Mouse (Mus musculus) cerebellum, postnatal 10 days (tissue): Measurements from ENCODE around the gene Kcnk3.
A peak's percentile ranks its signal among the peaks of the same experiment; 100 is the strongest.

Experiments used
- DNase-seq, 2 experiments: peaks; one replicate each; pipeline ENCODE4 v3.0.0; 2021; ENCODE audit warnings: mixed read lengths in 2 of 2

Kcnk3 gene

DNA sequence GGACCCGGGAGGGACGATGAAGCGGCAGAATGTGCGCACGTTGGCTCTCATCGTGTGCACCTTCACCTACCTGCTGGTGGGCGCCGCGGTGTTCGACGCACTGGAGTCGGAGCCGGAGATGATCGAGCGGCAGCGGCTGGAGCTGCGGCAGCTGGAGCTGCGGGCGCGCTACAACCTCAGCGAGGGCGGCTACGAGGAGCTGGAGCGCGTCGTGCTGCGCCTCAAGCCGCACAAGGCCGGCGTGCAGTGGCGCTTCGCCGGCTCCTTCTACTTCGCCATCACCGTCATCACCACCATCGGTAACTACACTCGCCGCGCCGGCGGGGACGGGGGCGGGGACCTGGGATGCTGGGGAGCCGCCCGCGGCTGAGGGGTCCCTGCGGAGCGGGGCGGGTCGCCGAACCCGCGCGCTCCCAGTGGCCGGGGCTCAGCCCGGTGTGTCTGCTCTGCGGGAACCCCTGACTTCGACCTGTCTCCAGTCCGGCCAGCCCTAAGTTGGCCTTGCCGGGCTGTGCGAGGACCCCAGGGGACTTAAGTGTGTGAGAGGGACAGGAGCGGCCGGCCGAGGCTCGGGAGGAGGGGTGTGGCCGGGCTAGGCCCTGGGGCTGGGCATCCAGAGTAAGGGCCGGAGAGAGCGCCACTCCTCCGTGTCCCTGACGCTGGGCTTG, 465 bp downstream of the Kcnk3 start:
- DNase-seq, result peak; percentile 65 to 72

DNA sequence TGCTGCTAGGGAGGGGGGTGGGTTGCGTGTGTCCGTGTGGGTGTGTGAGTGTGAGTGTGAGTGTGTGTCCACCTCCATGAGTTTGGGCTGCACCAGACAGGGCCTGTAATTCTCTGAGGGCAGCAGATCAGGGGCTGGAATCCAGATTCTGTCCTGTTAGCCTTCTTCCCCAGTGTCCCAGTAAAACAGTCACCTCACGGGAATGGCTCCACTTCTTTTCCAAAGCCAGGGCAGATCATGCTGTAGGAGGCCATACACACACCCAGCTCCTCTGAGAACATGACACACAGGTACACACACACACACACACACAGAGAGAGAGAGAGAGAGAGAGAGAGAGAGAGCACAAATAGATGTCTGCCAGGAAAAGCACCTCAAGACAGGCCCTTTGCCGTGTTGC, 1.1 kb downstream of the Kcnk3 start:
- peak in 1 of 2 experiments; percentile 51 for DNase-seq

DNA sequence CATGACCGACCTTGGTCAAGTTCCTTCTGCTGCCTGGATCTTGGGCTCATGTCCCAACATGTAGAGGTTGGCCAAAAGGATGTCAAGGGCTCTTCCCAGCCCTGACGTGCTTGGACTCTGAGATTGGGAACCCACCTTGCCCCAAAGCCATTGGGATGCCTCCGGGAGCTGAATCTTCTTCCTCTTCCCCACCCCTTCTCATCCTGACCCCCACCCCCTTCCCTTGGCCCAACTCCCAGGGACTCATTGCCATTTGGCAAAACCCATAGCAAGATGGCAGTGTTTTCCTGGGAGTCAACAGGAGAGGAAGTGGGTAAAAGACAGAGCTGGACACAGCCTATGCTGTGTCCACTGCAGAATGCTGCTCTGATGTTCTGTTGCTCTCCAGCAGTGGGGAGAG, 1.6 kb downstream of the Kcnk3 start:
- peak; percentile 95 for DNase-seq

- no peak for DNase-seq
Measured at GRCm38 (mm10) chr5:30590231-30590630, 2.3 kb downstream of the Kcnk3 start.

GRCm38 (mm10) chr5:30591205-30591731, 3.3 kb downstream of the Kcnk3 start:
- DNase-seq, result peak; percentile 95 to 97

- no peak for DNase-seq
Measured at GRCm38 (mm10) chr5:30591786-30592185, 3.8 kb downstream of the Kcnk3 start.

DNA sequence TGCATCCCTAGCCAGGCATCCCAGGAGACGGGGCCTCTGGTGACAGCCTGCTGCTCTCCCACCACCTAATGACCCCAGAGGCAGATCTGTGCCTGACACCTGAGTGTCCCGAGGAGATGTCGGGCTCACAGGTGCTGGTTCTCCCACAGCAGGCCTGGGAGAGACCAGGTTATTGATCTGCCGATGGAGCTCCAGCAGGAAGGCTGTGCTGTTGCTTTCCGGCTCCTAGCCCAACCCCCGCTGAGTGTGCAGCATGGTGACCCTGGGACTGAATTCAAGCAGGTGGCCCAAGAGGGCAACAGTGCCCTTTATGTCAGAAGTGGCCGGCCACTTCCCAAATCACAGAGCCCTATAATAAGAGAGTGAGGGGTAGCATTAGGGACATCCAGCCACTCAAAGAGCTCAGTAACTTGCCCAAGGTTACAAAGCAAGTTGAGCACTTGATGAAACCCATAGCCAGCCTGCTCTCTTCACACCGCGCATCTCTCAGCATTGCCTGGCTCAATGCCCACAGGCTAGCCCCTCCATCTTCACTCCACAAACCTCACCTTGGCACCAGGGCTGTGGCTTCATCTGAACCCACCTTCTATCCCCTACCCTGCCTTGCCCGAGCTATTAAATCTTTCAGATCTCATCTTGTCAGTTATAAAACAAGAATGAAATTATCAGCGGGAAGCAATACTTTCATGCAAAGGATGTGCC, 4.5 kb downstream of the Kcnk3 start:
- peak; percentile 71 to 76 for DNase-seq

DNA sequence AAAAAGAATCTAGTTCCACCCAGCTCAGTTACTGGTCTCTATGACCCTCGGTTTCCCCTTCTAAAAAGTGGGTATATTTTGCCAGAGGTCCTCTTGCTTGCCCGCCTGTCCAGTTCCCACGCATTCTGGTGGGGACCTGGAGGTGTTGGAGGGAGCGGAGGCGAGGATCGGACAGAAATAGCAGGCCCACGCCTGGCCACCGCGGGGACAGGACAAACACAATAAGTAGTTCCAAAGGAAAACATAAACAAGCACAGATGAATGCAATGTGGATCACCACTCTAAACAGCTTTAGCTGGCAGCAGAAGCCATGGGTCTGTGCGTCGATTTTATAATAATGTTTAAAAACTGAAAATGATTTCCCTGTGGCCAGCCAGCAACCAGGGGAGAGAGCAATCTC, 5.4 kb downstream of the Kcnk3 start:
- DNase-seq, result no peak

DNA sequence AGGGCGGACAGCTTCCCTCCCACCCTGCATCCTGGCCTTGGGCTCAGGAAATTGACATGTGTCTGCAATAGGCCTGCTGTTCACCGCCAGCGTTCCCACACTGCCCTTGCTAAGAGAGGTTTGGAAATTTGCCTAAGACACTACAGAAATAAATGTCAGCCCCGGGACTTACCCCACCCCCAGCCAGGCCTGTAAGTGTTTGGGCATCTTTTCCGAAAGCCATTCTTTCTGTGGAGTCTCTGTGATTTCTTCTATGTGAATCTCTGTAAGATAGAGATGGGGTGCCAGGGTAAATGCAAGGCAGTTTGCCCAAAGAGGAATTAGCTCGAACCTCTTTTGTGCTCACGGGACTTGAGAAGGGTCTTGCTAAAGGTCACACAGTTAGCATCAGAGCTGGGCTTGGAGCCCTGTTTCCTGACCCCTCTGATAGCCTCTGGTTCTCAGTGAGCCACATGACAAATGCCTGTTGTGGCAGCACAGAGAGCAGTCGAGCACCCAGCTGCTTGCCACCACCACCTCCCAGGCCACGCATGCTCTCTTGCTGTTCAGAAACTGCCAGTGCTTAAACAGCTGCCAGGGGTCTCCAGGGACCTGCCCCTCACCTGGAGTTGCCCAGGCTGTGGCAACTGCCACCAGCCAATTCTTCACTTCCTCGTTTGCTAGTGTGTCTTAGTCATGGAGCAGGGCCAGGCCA, 6.0 kb downstream of the Kcnk3 start:
- no peak for DNase-seq

- no peak for DNase-seq
Measured at GRCm38 (mm10) chr5:30594953-30595560, 7.1 kb downstream of the Kcnk3 start.

- no peak for DNase-seq
Measured at GRCm38 (mm10) chr5:30601397-30601796, 13.4 kb downstream of the Kcnk3 start.

DNA sequence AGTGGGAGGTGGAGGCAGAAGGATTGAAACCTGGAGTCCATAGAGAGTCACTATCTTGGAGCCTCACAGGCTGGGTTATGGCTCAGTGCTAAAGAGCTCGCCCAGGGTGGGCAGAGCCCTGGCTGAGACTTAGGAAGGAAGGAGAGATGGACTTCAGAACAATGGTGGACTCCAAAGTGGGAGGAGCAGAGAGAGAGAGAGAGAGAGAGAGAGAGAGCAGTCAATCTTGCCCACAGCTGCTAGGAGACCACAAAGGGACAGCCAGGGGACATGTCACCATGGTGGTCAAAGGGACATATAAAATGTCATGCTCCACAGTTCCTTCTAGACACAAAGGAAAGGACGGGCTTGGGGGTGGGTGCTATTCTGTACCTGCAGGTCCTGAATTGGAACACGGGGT, 15.3 kb downstream of the Kcnk3 start:
- no peak for DNase-seq

DNA sequence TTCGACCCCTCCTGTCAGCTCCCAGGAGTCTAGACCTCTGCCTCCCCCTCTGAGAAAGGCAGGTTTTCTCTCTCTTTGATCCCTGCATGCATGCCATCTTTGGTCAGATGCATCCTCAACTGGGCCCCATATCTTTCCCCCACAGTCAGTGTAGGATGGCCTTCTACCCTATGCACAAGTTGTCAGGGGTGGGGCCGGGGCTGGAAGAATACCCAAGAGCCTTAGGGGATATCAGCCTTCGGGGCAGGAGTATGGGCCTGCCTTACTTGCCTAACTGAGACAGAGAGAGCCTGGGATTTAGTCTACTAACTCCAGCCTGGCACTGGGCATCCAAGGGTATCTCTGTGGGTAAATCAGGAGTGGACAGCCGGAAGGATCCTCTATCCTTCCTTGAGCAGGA, 16.0 kb downstream of the Kcnk3 start:
- no peak for DNase-seq

GRCm38 (mm10) chr5:30604769-30605188, 16.8 kb downstream of the Kcnk3 start:
- peak; percentile 55 to 57 for DNase-seq

DNA sequence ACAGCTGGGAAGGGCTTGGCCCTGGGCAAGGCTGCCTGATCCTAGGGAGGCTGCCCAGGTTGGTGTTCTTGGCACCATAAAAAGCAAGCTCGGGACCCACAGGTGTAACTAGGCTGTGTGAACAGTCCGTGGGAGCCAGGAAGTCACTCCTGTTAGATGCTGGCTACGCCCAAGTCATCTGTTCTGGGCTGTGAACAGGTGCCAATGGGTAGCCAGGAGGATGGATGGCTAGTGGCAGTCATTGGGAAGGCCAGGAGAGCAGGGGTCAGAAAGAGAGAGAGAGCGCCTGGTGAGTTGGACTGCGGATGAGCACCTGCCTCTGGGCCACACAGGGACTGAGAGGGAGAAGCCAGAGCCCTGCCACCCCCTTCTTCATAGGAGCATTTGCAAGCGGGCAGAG, 17.7 kb downstream of the Kcnk3 start:
- DNase-seq, result no peak

GRCm38 (mm10) chr5:30606424-30607073, 18.6 kb downstream of the Kcnk3 start:
- DNase-seq, result peak; percentile 96 to 97

- no peak for DNase-seq
Measured at GRCm38 (mm10) chr5:30609094-30609493, 21.1 kb downstream of the Kcnk3 start.

GRCm38 (mm10) chr5:30609918-30610645, 22.1 kb downstream of the Kcnk3 start:
- DNase-seq, result no peak

- DNase-seq, result no peak
Measured at GRCm38 (mm10) chr5:30611091-30611490, 23.1 kb downstream of the Kcnk3 start.

DNA sequence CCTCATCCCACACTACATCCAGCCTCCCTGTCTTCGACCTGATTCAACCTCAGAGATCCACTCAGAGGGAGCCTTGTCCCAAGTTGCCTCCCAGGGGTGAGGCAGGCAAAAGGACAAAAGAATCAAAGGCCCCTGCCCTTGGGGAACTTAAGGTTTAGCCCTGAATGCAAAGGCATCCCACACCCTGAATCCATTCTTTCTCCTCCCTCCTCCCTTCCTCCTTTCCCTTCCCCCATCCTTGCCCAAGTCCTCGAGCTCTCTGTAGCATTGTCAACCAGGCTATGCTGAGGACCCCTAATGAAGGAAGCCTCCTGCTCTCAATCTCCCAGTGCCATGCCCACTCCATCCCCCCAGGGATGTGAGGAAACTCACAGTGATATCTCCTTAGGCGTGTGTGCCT, 23.7 kb downstream of the Kcnk3 start:
- DNase-seq, result no peak

GRCm38 (mm10) chr5:30612575-30612974, 24.6 kb downstream of the Kcnk3 start:
- DNase-seq, result no peak

GRCm38 (mm10) chr5:30613242-30613641, 25.3 kb downstream of the Kcnk3 start:
- DNase-seq, result no peak
